Mouse (Mus musculus) midbrain, embryonic 10.5 days (tissue): ENCODE results near the gene Fam71e1. TPM values are rescaled to one million over a fixed set of nuclear protein-coding genes. Genes with fewer than 3 reads are reported as not detected.
A peak's percentile ranks its signal among the peaks of the same experiment; 100 is the strongest.

Experiments used
- DNase-seq: peaks from one replicate; pipeline ENCODE4 v3.0.0-alpha.2; 2017; ENCODE audit warnings: low spot score
- H3K27ac ChIP-seq: fragments of 300-500 bp; sonication (generic); replicated peaks from 2 replicates; pipeline ENCODE4 v1.5.1; 2016; ENCODE audit warnings: mild to moderate bottlenecking
- H3K27me3 ChIP-seq: fragments of 300-500 bp; sonication (generic); 2 replicates; pipeline ENCODE4 v1.6.1; 2016; ENCODE audit warnings: low read depth, mild to moderate bottlenecking; ENCODE audit not compliant: poor library complexity, severe bottlenecking
- H3K36me3 ChIP-seq: fragments of 300-500 bp; sonication (generic); 2 replicates; pipeline ENCODE4 v1.6.1; 2016; ENCODE audit warnings: mild to moderate bottlenecking, moderate library complexity
- H3K4me1 ChIP-seq: fragments of 300-500 bp; sonication (generic); 2 replicates; pipeline ENCODE4 v1.6.1; 2016
- H3K4me3 ChIP-seq: fragments of 300-500 bp; sonication (generic); 2 replicates; pipeline ENCODE4 v1.5.1; 2016; ENCODE audit warnings: mild to moderate bottlenecking, moderate library complexity
- H3K9me3 ChIP-seq: fragments of 300-500 bp; sonication (generic); replicated peaks from 2 replicates; pipeline ENCODE4 v1.6.1; 2016; ENCODE audit warnings: mild to moderate bottlenecking
- WGBS: fragments of 180-500 bp; shearing (Covaris S2); methylation state at CpG from one replicate; pipeline ENCODE4 v1.1.7; 2016; 5-methylcytosine and 5-hydroxymethylcytosine counted together
- polyA plus RNA-seq: library from polyadenylated mRNA; unstranded; fragments of >200 nt; fragmentation: Nextera tagmentation; extraction: Ambion mirVana; gene quantifications from 2 replicates; pipeline ENCODE4 v1.2.1, GENCODE M21; 2016

Fam71e1 gene
- polyA plus RNA-seq, 1 experiment from 2014 or later, result 20.5 TPM

DNA sequence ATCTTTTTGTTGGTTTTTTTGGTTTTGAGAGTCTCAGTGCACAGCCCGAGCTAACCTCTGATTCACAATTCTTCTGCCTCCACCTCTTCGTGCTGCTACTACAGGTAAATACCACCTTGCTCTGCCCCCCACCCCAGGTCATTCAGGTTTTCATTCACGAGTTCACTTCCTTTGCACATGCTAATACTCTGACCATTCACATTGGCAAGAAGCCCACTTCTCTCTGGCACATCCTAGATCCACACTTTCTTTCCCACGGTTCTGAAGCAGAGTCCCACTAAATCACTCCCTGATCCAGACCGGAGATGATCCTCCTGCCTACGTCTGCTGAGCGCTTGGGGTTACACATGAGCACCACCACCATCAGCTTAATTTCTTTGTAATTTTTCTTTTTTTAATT, 1.3 kb upstream of the Fam71e1 start:
- Histone ChIP-seq H3K36me3 (peaks cover 48% of the 10 kb centered on the region), H3K9me3 (no peaks in the 10 kb centered on the region), H3K4me1 (peaks cover 29% of the 10 kb centered on the region), H3K4me3 (peak overlapping the region; percentile 86), H3K27me3 (peaks cover 10% of the 10 kb centered on the region), H3K27ac (peak overlapping the region; percentile 99; the same call in 1 of the 2 replicates)
- no peak for DNase-seq
- WGBS, result 92% methylated on average over 7 of the region's 7 CpGs

GRCm38 (mm10) chr7:44496771-44497109, 359 bp downstream of the Fam71e1 start:
- no peak for DNase-seq
- Histone ChIP-seq H3K36me3 (peaks cover 31% of the 10 kb centered on the region), H3K27me3 (peaks cover 18% of the 10 kb centered on the region), H3K4me1 (peaks cover 29% of the 10 kb centered on the region), H3K27ac (peak overlapping the region; percentile 99), H3K9me3 (no peaks in the 10 kb centered on the region), H3K4me3 (peak overlapping the region; percentile 86)
- WGBS, result 1% methylated on average over 26 of the region's 26 CpGs

GRCm38 (mm10) chr7:44497361-44498055, 1.1 kb downstream of the Fam71e1 start:
- H3K27ac ChIP-seq, result peak overlapping the region; percentile 99
- no peaks in the 10 kb centered on the region for H3K9me3 ChIP-seq
- peaks cover 23% of the 10 kb centered on the region for H3K36me3 ChIP-seq
- WGBS, result 84% methylated on average over 10 of the region's 10 CpGs
- peaks cover 18% of the 10 kb centered on the region for H3K27me3 ChIP-seq
- peak overlapping the region; percentile 86 for H3K4me3 ChIP-seq
- H3K4me1 ChIP-seq, result peaks cover 29% of the 10 kb centered on the region
- DNase-seq, result no peak

GRCm38 (mm10) chr7:44498922-44499321, 2.5 kb downstream of the Fam71e1 start:
- Histone ChIP-seq H3K4me1 (peaks cover 29% of the 10 kb centered on the region), H3K27ac (no peak overlapping the region), H3K9me3 (no peaks in the 10 kb centered on the region), H3K27me3 (peaks cover 18% of the 10 kb centered on the region), H3K36me3 (peaks cover 9% of the 10 kb centered on the region), H3K4me3 (no peak overlapping the region)
- no peak for DNase-seq
- WGBS, result 89% methylated on average over 1 of the region's 1 CpGs

GRCm38 (mm10) chr7:44500046-44500445, 3.7 kb downstream of the Fam71e1 start:
- Histone ChIP-seq H3K9me3 (0 out of 2 replicates have a peak, but pooled peaks cover 3% of the 10 kb centered on the region), H3K4me3 (no peak overlapping the region; the same call in 1 of the 2 replicates), H3K27me3 (peaks cover 18% of the 10 kb centered on the region), H3K27ac (0 out of 2 replicates have a peak overlapping the region, but pooled peaks have one; percentile 13), H3K4me1 (peaks cover 24% of the 10 kb centered on the region), H3K36me3 (no peaks in the 10 kb centered on the region)
- no peak for DNase-seq
- 63% methylated on average over 20 of the region's 20 CpGs for WGBS

- WGBS, result 44% methylated on average over 5 of the region's 5 CpGs
- peak; percentile 75 for DNase-seq
- H3K36me3 ChIP-seq, result no peaks in the 10 kb centered on the region
Observed at GRCm38 (mm10) chr7:44501563-44502115, 5.3 kb downstream of the Fam71e1 start.

DNA sequence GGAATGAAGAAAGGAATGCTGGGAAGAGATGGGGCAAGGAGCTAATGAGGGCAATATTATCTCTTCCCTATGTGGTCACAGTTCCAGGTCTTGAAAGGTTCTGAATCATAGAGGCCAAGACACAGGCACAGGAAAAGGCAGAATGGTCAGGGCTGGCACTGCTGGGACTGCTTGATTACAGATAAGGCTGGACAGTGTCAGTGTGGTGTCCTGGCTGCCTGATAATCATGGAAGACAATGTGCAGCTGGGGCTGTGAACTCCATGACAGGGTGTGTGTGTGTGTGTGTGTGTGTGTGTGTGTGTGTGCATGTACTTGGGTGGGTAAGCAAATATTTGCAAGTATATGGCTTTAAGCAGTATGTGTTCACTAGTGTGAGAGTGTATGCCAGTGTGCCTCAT, 11.1 kb downstream of the Fam71e1 start:
- DNase-seq, result no peak
- 0 out of 2 replicates have a peak, but pooled peaks cover 7% of the 10 kb centered on the region for H3K27me3 ChIP-seq
- H3K4me3 ChIP-seq, result no peak overlapping the region
- no peak overlapping the region for H3K27ac ChIP-seq
- H3K9me3 ChIP-seq, result peaks cover 5% of the 10 kb centered on the region; the same call in 1 of the 2 replicates
- H3K36me3 ChIP-seq, result no peaks in the 10 kb centered on the region
- H3K4me1 ChIP-seq, result no peaks in the 10 kb centered on the region

More at GRCm38 (mm10) chr7:44501563-44502115, 5.3 kb downstream of the Fam71e1 start:
- H3K4me3 ChIP-seq, result no peak overlapping the region
- H3K27me3 ChIP-seq, result peaks cover 18% of the 10 kb centered on the region
- H3K27ac ChIP-seq, result no peak overlapping the region
- peaks cover 14% of the 10 kb centered on the region for H3K4me1 ChIP-seq
- 0 out of 2 replicates have a peak, but pooled peaks cover 3% of the 10 kb centered on the region for H3K9me3 ChIP-seq

GRCm38 (mm10) chr7:44519240-44519913, 23.0 kb downstream of the Fam71e1 start:
- H3K27me3 ChIP-seq, result peaks cover 39% of the 10 kb centered on the region
- no peaks in the 10 kb centered on the region for H3K36me3 ChIP-seq
- DNase-seq, result no peak
- 75% methylated on average over 9 of the region's 9 CpGs for WGBS
- no peaks in the 10 kb centered on the region for H3K9me3 ChIP-seq
- peaks cover 10% of the 10 kb centered on the region for H3K4me1 ChIP-seq
- no peak overlapping the region for H3K27ac ChIP-seq
- H3K4me3 ChIP-seq, result no peak overlapping the region

GRCm38 (mm10) chr7:44520990-44521389, 24.6 kb downstream of the Fam71e1 start:
- peaks cover 55% of the 10 kb centered on the region for H3K27me3 ChIP-seq
- 65% methylated on average over 3 of the region's 3 CpGs for WGBS
- DNase-seq, result no peak

DNA sequence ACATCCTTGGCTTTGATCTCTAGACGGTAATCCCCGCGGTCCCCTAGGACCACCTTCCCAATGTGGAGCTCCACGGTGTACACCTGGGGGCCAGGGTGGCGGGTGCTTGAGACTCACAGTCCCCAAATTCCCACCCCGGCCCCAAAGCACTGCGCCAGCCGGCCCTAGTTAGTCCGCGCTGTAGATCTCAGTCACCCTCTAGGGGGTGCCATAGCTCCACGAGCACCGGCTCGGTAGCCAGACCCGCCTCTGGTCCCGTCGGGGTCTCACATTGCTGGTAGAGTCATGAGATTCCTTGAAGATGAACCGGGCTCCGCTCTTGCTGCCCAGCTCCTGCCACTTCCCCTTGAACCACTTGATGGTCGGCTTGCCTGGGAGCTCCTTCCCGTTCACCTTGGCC, 25.3 kb downstream of the Fam71e1 start:
- no peaks in the 10 kb centered on the region for H3K9me3 ChIP-seq
- peak overlapping the region; percentile 36 for H3K4me3 ChIP-seq
- peaks cover 63% of the 10 kb centered on the region for H3K27me3 ChIP-seq
- no peak overlapping the region for H3K27ac ChIP-seq
- no peaks in the 10 kb centered on the region for H3K36me3 ChIP-seq
- H3K4me1 ChIP-seq, result peaks cover 22% of the 10 kb centered on the region
- 2% methylated on average over 20 of the region's 20 CpGs for WGBS
- DNase-seq, result peak; percentile 67

More at GRCm38 (mm10) chr7:44520990-44521389, 24.6 kb downstream of the Fam71e1 start:
- Histone ChIP-seq H3K4me1 (peaks cover 22% of the 10 kb centered on the region), H3K27ac (no peak overlapping the region), H3K9me3 (no peaks in the 10 kb centered on the region), H3K36me3 (no peaks in the 10 kb centered on the region), H3K4me3 (0 out of 2 replicates have a peak overlapping the region, but pooled peaks have one; percentile 36)

DNA sequence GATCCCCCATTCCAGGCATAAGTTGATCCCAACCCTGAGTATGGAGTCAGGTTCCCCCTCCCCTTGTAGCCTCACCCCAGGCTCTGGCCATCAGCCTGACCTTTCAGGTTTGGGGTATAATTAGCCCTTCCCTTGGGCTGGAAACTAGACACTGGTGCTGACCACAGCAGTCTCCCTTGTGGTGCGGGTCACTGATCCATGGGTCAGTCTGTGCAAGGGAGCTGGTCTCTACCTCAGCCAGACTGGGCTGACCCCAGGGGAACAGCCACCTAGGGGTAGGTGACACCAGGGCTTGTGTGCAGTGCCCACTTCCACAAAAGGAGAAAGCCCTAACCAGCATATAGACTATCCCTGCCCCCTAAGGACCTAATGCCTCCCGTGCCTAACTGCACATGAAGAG, 26.7 kb downstream of the Fam71e1 start:
- 91% methylated on average over 2 of the region's 2 CpGs for WGBS
- H3K4me1 ChIP-seq, result peaks cover 28% of the 10 kb centered on the region

DNA sequence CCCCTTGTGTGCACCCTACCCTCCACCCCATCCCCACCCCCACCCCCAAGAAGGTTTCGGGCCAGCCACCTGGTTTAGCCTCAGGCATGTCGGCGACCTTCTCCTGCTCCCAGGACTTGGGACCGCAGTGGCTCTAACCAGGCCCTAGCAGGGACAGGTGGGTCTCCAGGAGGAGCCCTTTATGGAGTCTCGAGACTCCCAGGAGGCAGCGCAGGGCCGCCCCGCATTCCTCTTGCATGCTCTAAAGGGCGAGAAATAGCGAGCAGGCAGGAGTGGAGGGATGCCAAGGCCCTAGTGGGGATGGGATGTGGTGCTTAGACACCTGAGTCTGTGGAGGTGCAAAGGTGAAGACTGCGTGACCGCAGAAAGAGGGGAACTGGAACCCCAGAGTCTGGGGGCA, 28.1 kb downstream of the Fam71e1 start, which contains the start of gene Mybpc2:
Gene Mybpc2 (minus strand): TSS at position 155 of the 400 bp plus-strand sequence.
- Histone ChIP-seq H3K36me3 (no peaks in the 10 kb centered on the region), H3K27ac (peak within 1 kb of the TSS; percentile 49), H3K4me1 (peaks cover 34% of the 10 kb centered on the region), H3K4me3 (peak within 1 kb of the TSS; percentile 9; the same call in 1 of the 2 replicates), H3K9me3 (no peaks in the 10 kb centered on the region), H3K27me3 (peaks cover 90% of the 10 kb centered on the region)
- no peak for DNase-seq
- WGBS, result 33% methylated on average over 12 of the region's 12 CpGs

More for the DNA sequence above, 26.7 kb downstream of the Fam71e1 start:
- Histone ChIP-seq H3K27me3 (peaks cover 76% of the 10 kb centered on the region), H3K36me3 (no peaks in the 10 kb centered on the region), H3K4me3 (no peak overlapping the region), H3K9me3 (no peaks in the 10 kb centered on the region), H3K27ac (no peak overlapping the region)
- no peak for DNase-seq
